In the genomic region with DNA sequence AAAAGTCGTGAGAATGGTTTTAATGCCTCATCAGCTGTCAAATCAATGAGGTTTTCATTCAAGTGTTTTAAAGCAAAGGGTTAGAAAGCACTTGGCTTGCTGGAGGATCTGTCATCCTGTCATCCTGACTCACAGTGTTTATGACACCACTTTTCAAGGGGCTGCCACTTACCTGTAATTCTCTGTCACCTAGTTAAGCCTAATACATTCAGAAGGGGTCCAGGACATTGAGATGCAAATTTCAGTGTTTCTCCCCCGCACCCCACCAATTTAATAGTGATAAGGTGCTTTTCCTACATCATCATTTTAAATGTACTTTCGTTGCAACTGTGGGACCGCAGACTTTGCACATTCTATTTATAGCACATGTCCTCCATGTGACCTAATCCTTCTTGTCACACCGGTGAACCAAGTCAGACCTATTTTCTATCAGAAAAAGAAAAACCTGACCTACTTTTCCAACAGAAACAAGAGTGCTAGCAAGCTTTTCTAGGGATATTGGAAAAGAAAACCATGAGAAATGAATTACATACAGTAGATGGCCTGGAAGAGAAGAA, we compare ENCODE assay signal across 15 mouse cellular contexts. TPM values are rescaled to one million over a fixed set of nuclear protein-coding genes. Genes with fewer than 3 reads are reported as not detected.
DNase-seq lines count a peak whose midpoint lies in the region; ATAC-seq and TF ChIP-seq lines count a peak whose summit lies in the region.
"Had no signal": no experiment of that assay in that cellular context is flagged by ENCODE, and none has a peak within 500 bp of the region (broad histone marks: within the 10 kb centered on the region; RNA-seq: fewer than 3 reads in every experiment).

No protein-coding gene starts in this region.

- no peak overlapping the region for H3K9ac ChIP-seq in forebrain, postnatal 0 days
- H3K9ac ChIP-seq in forebrain, embryonic 13.5 days, result no peak overlapping the region
- H3K9ac ChIP-seq in heart, embryonic 15.5 days, result no peak overlapping the region
- H3K9ac ChIP-seq in midbrain, embryonic 16.5 days (ENCODE audit: low read depth, low read length), result no peak overlapping the region
- no peak overlapping the region for H3K9ac ChIP-seq in midbrain, embryonic 11.5 days (ENCODE audit: low read length)
- H3K9ac ChIP-seq: limb, embryonic 12.5 days; liver, embryonic 15.5 days; neural tube, embryonic 12.5 days had no signal

- WGBS in forebrain, postnatal 0 days, result 36% methylated on average over 5 of the region's 5 CpGs
- WGBS in forebrain, embryonic 13.5 days, result 65% methylated on average over 5 of the region's 5 CpGs
- WGBS in heart, embryonic 15.5 days, result 13% methylated on average over 5 of the region's 5 CpGs
- WGBS in midbrain, embryonic 16.5 days, result 54% methylated on average over 5 of the region's 5 CpGs
- WGBS in midbrain, embryonic 11.5 days, result 80% methylated on average over 5 of the region's 5 CpGs

- DNase-seq in forebrain, postnatal 0 days, result peak; percentile 9
- DNase-seq in heart, adult 8-10 months (ENCODE audit: low spot score), result no peak
- no peak for DNase-seq in midbrain, embryonic 11.5 days (ENCODE audit: low spot score, missing footprints)
- DNase-seq in urinary bladder, postnatal 14 days (ENCODE audit: low spot score), result no peak
- DNase-seq in spleen, postnatal 14 days (ENCODE audit: low spot score in 2 of 2), result no peak
- DNase-seq: adrenal gland, adult 2 months; cerebellum, adult 2 months; lung, postnatal 4 days had no signal

- no peak overlapping the region for H3K27ac ChIP-seq in forebrain, postnatal 0 days (ENCODE audit: low read depth, low read length)
- no peak overlapping the region for H3K27ac ChIP-seq in forebrain, embryonic 13.5 days
- H3K27ac ChIP-seq in heart, embryonic 15.5 days, result peak overlapping the region; percentile 24
- H3K27ac ChIP-seq in midbrain, embryonic 16.5 days (ENCODE audit: low read length), result peak overlapping the region; percentile 68
- no peak overlapping the region for H3K27ac ChIP-seq in midbrain, embryonic 11.5 days (ENCODE audit: low read depth, low read length)
- H3K27ac ChIP-seq: limb, embryonic 12.5 days; liver, embryonic 15.5 days; neural tube, embryonic 12.5 days had no signal

- H3K4me2 ChIP-seq in forebrain, postnatal 0 days (ENCODE audit: low read depth), result no peak overlapping the region
- H3K4me2 ChIP-seq in forebrain, embryonic 13.5 days, result no peak overlapping the region
- H3K4me2 ChIP-seq in heart, embryonic 15.5 days, result peak overlapping the region; percentile 29
- no peak overlapping the region for H3K4me2 ChIP-seq in midbrain, embryonic 16.5 days (ENCODE audit: low read length)
- no peak overlapping the region for H3K4me2 ChIP-seq in midbrain, embryonic 11.5 days
- H3K4me2 ChIP-seq: limb, embryonic 12.5 days; liver, embryonic 15.5 days; neural tube, embryonic 12.5 days had no signal

- no peak for TF ChIP-seq CTCF in forebrain, postnatal 0 days (IDR thresholded peaks at IDR 0.05; ENCODE audit: low read depth)

- no peaks in the 10 kb centered on the region for H3K4me1 ChIP-seq in forebrain, postnatal 0 days (ENCODE audit: insufficient read depth)
- 0 out of 2 replicates have a peak, but pooled peaks cover 8% of the 10 kb centered on the region for H3K4me1 ChIP-seq in forebrain, embryonic 13.5 days
- peaks cover 46% of the 10 kb centered on the region for H3K4me1 ChIP-seq in heart, embryonic 15.5 days (replicated peaks)
- peaks cover 3% of the 10 kb centered on the region; the same call in 1 of the 2 replicates for H3K4me1 ChIP-seq in midbrain, embryonic 16.5 days (ENCODE audit: control insufficient read depth, insufficient read depth, low read length)
- H3K4me1 ChIP-seq in midbrain, embryonic 11.5 days (ENCODE audit: control insufficient read depth, insufficient read depth, low read length), result no peaks in the 10 kb centered on the region
- H3K4me1 ChIP-seq: liver, embryonic 15.5 days had no signal

- no peak overlapping the region for H3K4me3 ChIP-seq in forebrain, postnatal 0 days (ENCODE audit: low read depth, low read length)
- no peak overlapping the region for H3K4me3 ChIP-seq in forebrain, embryonic 13.5 days
- no peak overlapping the region for H3K4me3 ChIP-seq in heart, embryonic 15.5 days
- H3K4me3 ChIP-seq in midbrain, embryonic 16.5 days (ENCODE audit: low read depth, low read length), result no peak overlapping the region
- H3K4me3 ChIP-seq in midbrain, embryonic 11.5 days (ENCODE audit: low read depth, low read length), result no peak overlapping the region
- H3K4me3 ChIP-seq: limb, embryonic 12.5 days; liver, embryonic 15.5 days; neural tube, embryonic 12.5 days had no signal

- H3K36me3 ChIP-seq in forebrain, postnatal 0 days (ENCODE audit: insufficient read depth), result 0 out of 2 replicates have a peak, but pooled peaks cover 7% of the 10 kb centered on the region
- no peaks in the 10 kb centered on the region for H3K36me3 ChIP-seq in forebrain, embryonic 13.5 days (ENCODE audit: poor library complexity, severe bottlenecking)
- peaks cover 5% of the 10 kb centered on the region; the same call in 1 of the 2 replicates for H3K36me3 ChIP-seq in heart, embryonic 15.5 days
- peaks cover 3% of the 10 kb centered on the region; the same call in 1 of the 2 replicates for H3K36me3 ChIP-seq in midbrain, embryonic 16.5 days (ENCODE audit: control insufficient read depth, insufficient read depth, low read length)
- H3K36me3 ChIP-seq in midbrain, embryonic 11.5 days (ENCODE audit: control insufficient read depth, insufficient read depth, low read length), result no peaks in the 10 kb centered on the region
- H3K36me3 ChIP-seq: G1E; liver, embryonic 15.5 days; neural tube, embryonic 12.5 days had no signal

- H3K9me3 ChIP-seq in forebrain, postnatal 0 days (ENCODE audit: low read length), result no peaks in the 10 kb centered on the region
- no peaks in the 10 kb centered on the region for H3K9me3 ChIP-seq in forebrain, embryonic 13.5 days (replicated peaks)
- no peaks in the 10 kb centered on the region for H3K9me3 ChIP-seq in heart, embryonic 15.5 days (replicated peaks)
- no peaks in the 10 kb centered on the region for H3K9me3 ChIP-seq in midbrain, embryonic 16.5 days (replicated peaks; ENCODE audit: control insufficient read depth, low read length, poor library complexity, severe bottlenecking)
- no peaks in the 10 kb centered on the region for H3K9me3 ChIP-seq in midbrain, embryonic 11.5 days (ENCODE audit: control insufficient read depth, low read length)
- H3K9me3 ChIP-seq: G1E; limb, embryonic 12.5 days; liver, embryonic 15.5 days; neural tube, embryonic 12.5 days had no signal

- ATAC-seq in forebrain, postnatal 0 days, result peak; percentile 41; the same call in 1 of the 2 replicates
- no peak for ATAC-seq in forebrain, embryonic 13.5 days
- ATAC-seq in heart, embryonic 15.5 days (replicated peaks; ENCODE audit: insufficient number of reproducible peaks, insufficient read depth, low FRiP score, low read depth), result no peak
- peak; percentile 44 for ATAC-seq in midbrain, embryonic 16.5 days
- no peak for ATAC-seq in midbrain, embryonic 11.5 days (ENCODE audit: low FRiP score)

- H3K27me3 ChIP-seq in forebrain, postnatal 0 days (ENCODE audit: insufficient read depth, low read length), result no peaks in the 10 kb centered on the region
- H3K27me3 ChIP-seq in forebrain, embryonic 13.5 days, result no peaks in the 10 kb centered on the region
- H3K27me3 ChIP-seq in heart, embryonic 15.5 days, result no peaks in the 10 kb centered on the region
- no peaks in the 10 kb centered on the region for H3K27me3 ChIP-seq in midbrain, embryonic 16.5 days (ENCODE audit: control insufficient read depth, insufficient read depth, low read depth, low read length)
- no peaks in the 10 kb centered on the region for H3K27me3 ChIP-seq in midbrain, embryonic 11.5 days (ENCODE audit: control insufficient read depth, insufficient read depth, low read length)
- H3K27me3 ChIP-seq: limb, embryonic 12.5 days; liver, embryonic 15.5 days; neural tube, embryonic 12.5 days had no signal

RNA-seq across cellular contexts. Expression of gene Pofut2, which starts 29.7 kb away (rescaled TPM):
- 36.5 and 39.0 TPM in 2 replicates for total RNA-seq in forebrain, postnatal 0 days (2014; rRNA removed)
- polyA plus RNA-seq in forebrain, postnatal 0 days (2015; fragmentation: Nextera tagmentation; extraction: Ambion mirVana), result 34.3 and 38.3 TPM in 2 replicates
- polyA plus RNA-seq in forebrain, embryonic 13.5 days (2015; fragmentation: Nextera tagmentation; extraction: Ambion mirVana), result 46.6 and 52.8 TPM in 2 replicates
- 99.8 and 124 TPM in 2 replicates for polyA plus RNA-seq in heart, embryonic 15.5 days (2015; fragmentation: Nextera tagmentation; extraction: Ambion mirVana)
- 10 to 100 TPM; 42.1 to 48.1 (median 45.9) TPM for total RNA-seq in heart, adult 8-10 months (2022)
- polyA plus RNA-seq in midbrain, embryonic 16.5 days (2015; fragmentation: Nextera tagmentation; extraction: Ambion mirVana), result 51.5 and 52.5 TPM in 2 replicates
- 63.6 and 69.7 TPM in 2 replicates for polyA plus RNA-seq in midbrain, embryonic 11.5 days (2014; fragmentation: Nextera tagmentation; extraction: Ambion mirVana)

Comparison
In these comparisons a context has a peak if more than half of its experiments do, and no peak if none do; other contexts are left out.
1. ATAC-seq: peak in forebrain, postnatal 0 days (single experiment) and midbrain, embryonic 16.5 days (single experiment); none in forebrain, embryonic 13.5 days (single experiment), heart, embryonic 15.5 days (single experiment) and midbrain, embryonic 11.5 days (single experiment).
2. H3K27ac ChIP-seq: peak in heart, embryonic 15.5 days (single experiment) and midbrain, embryonic 16.5 days (single experiment); none in forebrain, postnatal 0 days (single experiment), forebrain, embryonic 13.5 days (single experiment) and midbrain, embryonic 11.5 days (single experiment).